Mouse (Mus musculus): ENCODE measurements around the gene Hp.

Gene Hp

DNA sequence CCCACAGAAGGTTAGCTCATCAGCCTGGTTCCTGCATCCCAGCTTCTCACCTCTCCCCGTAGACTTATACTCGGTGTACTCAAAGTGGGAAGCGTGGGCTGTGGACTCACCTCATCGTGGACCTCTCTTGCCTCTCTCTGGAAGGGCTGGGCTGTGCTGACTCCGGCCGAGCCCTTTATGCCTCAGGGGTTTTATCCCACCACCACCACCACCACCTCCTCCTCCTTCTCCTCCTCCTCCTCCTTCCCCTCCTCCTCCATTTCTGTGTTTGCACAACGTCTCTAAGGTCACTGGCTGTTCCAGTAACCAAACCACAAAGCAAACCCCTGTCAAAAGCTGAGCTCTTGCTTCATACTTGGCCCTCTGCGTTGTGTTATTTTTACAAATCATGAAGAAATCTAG is at the start of gene Hp:
TSS of gene Hp (minus strand) at position 273 of the 402 bp plus-strand sequence.
- peak; percentile 52 for DNase-seq

DNA sequence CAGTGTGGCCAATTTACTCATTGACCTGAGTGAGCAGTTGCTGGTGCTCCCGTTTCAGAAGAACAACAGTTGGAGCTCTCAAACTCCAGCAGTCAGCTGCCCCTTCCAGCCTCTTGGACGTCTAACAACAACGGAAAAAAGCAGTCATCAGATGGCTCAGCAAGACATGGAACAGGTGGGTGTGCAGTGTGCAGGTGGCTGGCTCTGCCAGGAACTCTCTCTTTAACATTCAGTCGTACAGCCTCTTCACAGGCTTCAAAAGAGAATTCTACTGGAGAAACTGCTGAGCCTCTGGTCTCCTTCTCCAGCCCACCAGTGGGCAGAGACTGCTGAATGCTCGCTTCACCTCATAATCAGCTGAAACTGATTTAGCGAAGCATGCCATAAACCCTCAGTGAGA is 49.7 kb upstream of the Hp start:
- no peak for DNase-seq

DNA sequence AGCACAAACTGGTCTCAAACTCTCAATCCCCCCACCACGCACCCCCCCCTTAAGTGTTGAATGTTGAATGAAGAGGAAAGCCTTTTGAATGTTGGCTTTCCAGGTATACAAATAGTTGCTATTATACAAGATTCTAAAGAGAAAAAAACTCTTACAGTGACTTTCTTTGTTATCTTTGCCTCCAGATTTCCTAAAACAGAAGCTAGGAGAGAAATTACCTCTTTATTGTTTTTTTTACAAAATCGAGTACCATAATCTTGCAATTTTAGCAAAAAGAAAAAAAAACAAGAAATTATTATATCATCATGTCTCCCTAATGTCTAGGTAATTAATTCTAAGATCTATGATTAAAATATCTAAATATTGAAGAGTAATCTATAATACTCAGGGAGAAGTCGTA is 36.6 kb upstream of the Hp start:
- no peak for DNase-seq

- DNase-seq: no peak
Observed at GRCm38 (mm10) chr8:109614243-109615210, 35.6 kb upstream of the Hp start, which contains the start of gene Pkd1l3. Pkd1l3 (plus strand) TSS chr8:109614517.

DNA sequence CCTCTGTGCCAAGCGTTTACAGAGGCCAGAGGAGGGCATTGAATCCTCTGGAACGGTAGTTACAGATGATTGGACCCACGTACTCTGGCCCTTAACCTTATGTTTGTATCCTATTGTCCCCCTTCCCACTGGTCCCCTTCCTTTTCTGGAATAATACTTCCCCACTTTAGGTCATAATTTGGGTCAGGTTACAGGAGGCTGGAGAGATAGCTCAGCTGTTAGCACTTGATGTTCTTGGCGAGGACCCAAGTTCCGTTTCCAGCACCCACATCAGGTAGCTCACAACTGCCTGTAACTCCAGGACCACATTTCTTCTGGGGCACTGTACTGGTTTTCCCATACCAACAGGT is 30.2 kb upstream of the Hp start:
- DNase-seq: peak; percentile 25

DNA sequence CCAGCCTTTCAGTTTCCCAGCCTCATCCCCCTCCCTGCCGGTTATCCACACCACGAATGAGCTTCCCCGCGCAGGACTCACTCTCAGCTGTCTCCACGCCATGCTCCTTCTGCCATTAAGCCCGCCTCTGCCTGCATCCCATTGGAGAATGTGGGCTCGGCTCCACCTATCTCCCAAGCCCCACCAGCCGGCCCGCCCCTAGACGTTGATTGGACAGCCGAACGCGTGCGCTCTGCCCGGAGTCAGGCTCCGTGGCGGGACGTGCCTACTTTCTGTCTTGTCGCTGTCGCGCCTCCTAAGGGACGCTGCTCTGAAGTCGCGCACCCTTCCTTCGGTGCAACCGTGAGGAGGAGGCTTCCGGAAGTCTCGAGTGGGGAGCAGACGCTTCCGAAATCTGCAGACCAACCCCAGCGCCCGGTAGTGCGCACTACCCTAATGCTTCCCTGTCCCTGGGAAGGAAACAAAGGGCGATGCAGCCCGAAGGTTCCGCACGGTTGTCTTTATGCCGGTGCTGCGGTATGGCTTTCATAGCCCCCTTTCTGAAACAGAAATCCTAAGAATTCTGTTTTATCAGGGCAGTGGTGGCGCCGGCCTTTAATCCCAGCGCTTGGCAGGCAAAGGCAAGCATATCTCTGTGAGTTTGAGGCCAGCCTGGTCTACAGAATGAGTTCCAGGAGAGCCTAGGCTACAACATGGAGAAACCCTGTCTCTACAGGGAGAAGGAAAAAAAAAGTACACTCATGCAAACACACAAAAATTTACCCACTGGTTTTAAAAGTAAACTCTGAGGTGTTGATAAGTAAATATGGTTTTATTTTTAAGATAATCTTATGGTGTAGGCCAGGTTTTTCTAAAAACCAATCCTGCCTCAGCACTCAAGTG is 29.5 kb upstream of the Hp start, which contains the start of gene Dhodh:
TSS of gene Dhodh (minus strand) at position 403 of the 882 bp plus-strand sequence.
- peak; percentile 98 for DNase-seq

- DNase-seq: no peak
Observed at GRCm38 (mm10) chr8:109607650-109608049, 28.7 kb upstream of the Hp start.

GRCm38 (mm10) chr8:109606725-109607124 is 27.8 kb upstream of the Hp start:
- no peak for DNase-seq

GRCm38 (mm10) chr8:109595854-109596253 is 16.9 kb upstream of the Hp start:
- peak; percentile 65 for DNase-seq

DNA sequence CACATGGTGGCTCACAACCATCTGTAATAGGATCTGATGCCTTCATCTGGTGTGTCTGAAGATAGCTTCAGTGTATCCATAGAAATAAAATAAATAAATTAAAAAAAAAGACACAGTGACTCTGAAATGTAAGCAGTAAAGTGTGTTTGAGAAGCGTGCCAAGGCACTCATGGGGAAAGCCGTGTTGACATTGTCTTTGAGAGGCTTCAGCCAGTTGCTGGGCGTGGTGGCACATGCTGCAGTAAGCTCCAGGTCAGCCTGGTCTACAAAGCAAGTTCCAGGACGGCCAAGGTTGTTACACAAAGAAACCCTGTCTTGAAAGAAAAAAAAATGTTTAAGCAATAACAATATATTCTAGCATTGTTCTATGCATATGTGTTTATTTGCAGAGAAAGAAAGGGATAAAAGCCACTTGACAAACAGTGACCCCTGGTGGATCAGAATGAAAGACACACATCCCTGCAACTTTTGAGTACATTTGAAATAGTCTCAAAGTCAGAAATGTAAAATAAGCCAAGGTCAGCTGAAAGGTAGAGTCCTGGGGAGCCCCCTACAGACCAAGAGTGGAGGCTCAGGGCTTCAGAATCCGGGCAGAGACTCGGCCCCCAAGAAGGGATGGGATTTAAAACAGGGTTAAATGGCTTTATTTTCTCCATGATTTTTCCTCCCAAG is 14.3 kb upstream of the Hp start:
- peak; percentile 48 for DNase-seq

DNA sequence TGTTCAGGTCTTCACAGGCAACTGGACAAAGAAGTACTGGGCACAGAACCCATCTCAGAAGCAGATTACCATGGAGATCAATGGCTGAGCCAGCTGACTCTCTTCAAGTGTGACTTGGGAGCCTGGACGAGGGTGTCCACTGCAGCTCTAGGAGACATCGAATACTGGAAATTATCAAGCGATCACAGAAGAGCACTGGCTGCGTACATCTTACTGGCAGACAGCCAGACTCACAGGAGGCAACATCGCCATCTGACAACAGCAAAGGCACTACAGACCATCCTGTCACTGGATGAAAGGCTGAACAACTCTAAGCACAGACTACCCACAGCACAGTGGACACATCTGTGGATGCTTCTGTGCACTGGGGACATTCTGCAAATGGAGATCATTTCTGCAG is 13.2 kb upstream of the Hp start:
- DNase-seq: no peak

DNA sequence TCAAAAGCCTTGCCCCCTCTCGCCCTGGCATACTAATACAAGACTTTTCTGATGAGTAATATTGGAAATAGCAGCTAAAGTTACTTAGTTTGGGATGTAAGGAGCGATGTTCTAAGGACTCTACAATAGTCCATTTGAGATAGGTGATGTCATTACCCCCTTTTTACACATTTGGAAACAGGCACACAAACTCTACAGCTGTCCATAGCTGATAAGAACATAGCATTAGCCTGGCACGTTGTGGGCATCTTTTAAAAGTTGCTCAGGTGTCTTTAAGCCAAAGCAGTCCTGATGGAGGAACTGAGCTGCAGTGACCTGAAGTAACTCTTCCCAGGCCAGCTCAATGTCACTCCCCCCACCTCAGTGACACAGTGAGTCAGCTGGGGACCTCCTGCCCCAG is 12.4 kb upstream of the Hp start:
- DNase-seq: no peak

DNA sequence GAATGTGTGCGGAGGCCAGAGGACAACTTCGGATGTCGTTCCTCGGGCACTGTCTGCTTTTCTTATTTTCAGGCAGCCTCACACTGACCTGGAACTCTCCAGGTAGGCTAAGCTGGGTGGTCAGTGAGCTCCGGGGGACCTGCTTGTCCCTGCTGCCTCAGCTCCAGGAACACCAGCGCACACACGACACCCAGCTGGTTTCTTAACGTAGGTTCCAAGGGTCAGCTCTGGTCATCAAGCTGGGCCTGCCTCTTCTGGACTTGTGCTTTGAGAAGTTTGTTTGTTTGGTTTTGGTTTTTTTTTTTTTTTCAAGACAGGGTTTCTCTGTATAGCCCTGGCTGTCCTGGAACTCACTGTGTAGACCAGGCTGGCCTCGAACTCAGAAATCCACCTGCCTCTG is 11.9 kb upstream of the Hp start:
- no peak for DNase-seq

- DNase-seq: peak; percentile 78
Observed at GRCm38 (mm10) chr8:109586972-109587504, 8.1 kb upstream of the Hp start.

DNA sequence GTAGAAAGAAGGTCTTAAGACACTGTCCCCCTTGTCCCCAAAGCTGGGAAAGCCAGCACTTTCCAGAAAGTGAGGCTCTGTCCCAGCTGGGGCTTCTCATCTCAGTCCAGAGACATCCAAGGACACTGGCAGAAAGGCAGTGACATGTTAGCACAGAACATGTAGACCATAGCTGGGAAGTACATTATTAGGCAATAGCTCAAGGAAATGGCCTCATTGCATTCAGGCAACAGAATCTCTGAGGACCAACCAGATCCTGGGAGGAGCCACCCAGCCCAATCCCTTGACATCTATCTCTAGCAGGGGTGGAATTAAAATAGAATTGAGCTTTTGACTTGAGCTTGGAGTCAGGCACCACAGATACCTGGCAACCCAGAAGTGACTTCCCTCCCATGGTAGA is 6.7 kb upstream of the Hp start:
- no peak for DNase-seq

GRCm38 (mm10) chr8:109584830-109585229 is 5.9 kb upstream of the Hp start:
- DNase-seq: no peak

DNA sequence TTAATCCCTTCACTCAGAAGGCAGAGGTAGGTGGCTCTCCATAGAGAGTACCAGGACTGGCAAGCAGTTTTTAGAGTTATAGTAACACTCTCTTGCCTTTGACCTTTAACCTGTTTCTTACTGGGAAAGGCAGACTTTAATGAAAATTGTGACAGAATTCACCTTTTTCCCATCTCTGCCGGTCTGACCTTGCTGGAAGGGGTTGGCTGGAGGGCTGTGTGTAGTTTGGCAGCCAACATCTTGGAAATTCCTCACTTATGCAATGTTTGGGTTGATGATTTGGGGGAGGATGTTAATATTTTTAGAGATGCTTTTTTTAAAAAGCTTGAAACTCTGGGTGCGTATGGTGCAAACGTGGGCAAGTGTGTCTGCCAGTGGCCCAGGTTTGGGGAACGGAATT is 5.3 kb upstream of the Hp start:
- DNase-seq: no peak

DNA sequence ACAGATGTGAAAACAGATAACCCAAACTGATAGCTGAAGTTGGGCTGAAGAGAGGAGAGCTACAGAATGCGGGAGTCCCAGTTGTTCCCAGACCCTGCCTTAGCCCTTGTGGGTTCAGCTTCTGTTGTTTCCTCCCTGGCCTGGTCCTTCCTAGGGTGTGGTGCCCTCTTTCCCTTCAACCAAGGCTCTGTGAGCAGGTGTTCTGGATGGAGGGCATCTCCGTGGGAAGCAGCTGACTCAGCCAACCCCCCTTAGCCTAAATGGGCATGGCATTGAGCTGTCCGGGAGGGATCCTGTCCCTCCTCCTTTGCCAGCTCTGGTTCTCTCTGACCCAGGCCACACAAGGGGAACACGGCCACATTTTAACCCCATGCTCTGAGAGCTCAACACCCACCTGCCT is 2.7 kb downstream of the Hp start:
- DNase-seq: no peak

GRCm38 (mm10) chr8:109571139-109571538 is 7.8 kb downstream of the Hp start:
- no peak for DNase-seq

GRCm38 (mm10) chr8:109565498-109566333 is 13.3 kb downstream of the Hp start, which contains the start of the genes Dhx38 and Txnl4b:
Dhx38 (minus strand) TSS chr8:109565861.
Txnl4b (plus strand) TSS chr8:109565892.
- peak; percentile 99 for DNase-seq

GRCm38 (mm10) chr8:109564766-109565165 is 14.2 kb downstream of the Hp start:
- no peak for DNase-seq

GRCm38 (mm10) chr8:109563881-109564280 is 15.1 kb downstream of the Hp start:
- DNase-seq: no peak

Measured in lung, postnatal 10 days (tissue).